Mouse (Mus musculus) midbrain, postnatal 0 days (tissue): ENCODE data around the gene Cdc42se1. TPM values are rescaled to one million over a fixed set of nuclear protein-coding genes. Genes with fewer than 3 reads are reported as not detected.

Experiments
- ATAC-seq: fragments of 200-750 bp; cut with Nextera tagmentation; 2 replicates; pipeline ENCODE4 v1.8.0; 2017; ENCODE audit warnings: moderate number of reproducible peaks, mild to moderate bottlenecking, moderate TSS enrichment, moderate library complexity; ENCODE audit not compliant: low FRiP score
- DNase-seq: peaks from one replicate; pipeline ENCODE4 v3.0.0-alpha.2; 2015; ENCODE audit warnings: low spot score
- H3K27ac ChIP-seq: fragments of 300-500 bp; sonication (generic); 2 replicates; pipeline ENCODE4 v1.5.1; 2014; ENCODE audit warnings: low read depth, mild to moderate bottlenecking, low read length, mixed read lengths
- H3K27me3 ChIP-seq: fragments of 300-500 bp; sonication (generic); 2 replicates; pipeline ENCODE4 v1.6.1; 2014; ENCODE audit warnings: low read length, control low read depth, mixed read lengths; ENCODE audit not compliant: insufficient read depth
- H3K36me3 ChIP-seq: fragments of 300-500 bp; sonication (generic); 2 replicates; pipeline ENCODE4 v1.6.1; 2014; ENCODE audit warnings: low read length, control low read depth, mixed read lengths; ENCODE audit not compliant: insufficient read depth
- H3K4me1 ChIP-seq: fragments of 300-500 bp; sonication (generic); 2 replicates; pipeline ENCODE4 v1.6.1; 2014; ENCODE audit warnings: mild to moderate bottlenecking, control low read depth, antibody characterized with exemption, low read length, mixed read lengths; ENCODE audit not compliant: insufficient read depth
- H3K4me2 ChIP-seq: fragments of 300-500 bp; sonication (generic); 2 replicates; pipeline ENCODE4 v1.6.1; 2014; ENCODE audit warnings: low read depth, mild to moderate bottlenecking, low read length, mixed read lengths; ENCODE audit not compliant: poor library complexity, severe bottlenecking
- H3K4me3 ChIP-seq: fragments of 300-500 bp; sonication (generic); 2 replicates; pipeline ENCODE4 v1.5.1; 2014; ENCODE audit warnings: low read depth, mild to moderate bottlenecking, low read length, moderate library complexity
- H3K9ac ChIP-seq: fragments of 300-500 bp; sonication (generic); replicated peaks from 2 replicates; pipeline ENCODE4 v1.6.1; 2014; ENCODE audit warnings: mild to moderate bottlenecking, low read length, moderate library complexity, mixed read lengths; ENCODE audit not compliant: poor library complexity, severe bottlenecking
- H3K9me3 ChIP-seq: fragments of 300-500 bp; sonication (generic); 2 replicates; pipeline ENCODE4 v1.6.1; 2016; ENCODE audit warnings: low read length, control low read depth
- CTCF ChIP-seq: IDR thresholded peaks from 2 replicates; pipeline ENCODE4 v1.5.1; 2016; ENCODE audit warnings: antibody characterized with exemption, mild to moderate bottlenecking
- WGBS: fragments of 180-500 bp; shearing (Covaris S2); extraction: QIAGEN DNeasy Blood & Tissue Kit; methylation state at CpG from one replicate; pipeline ENCODE4 v1.1.7; 2014; 5-methylcytosine and 5-hydroxymethylcytosine counted together
- polyA plus RNA-seq: library from polyadenylated mRNA; unstranded; fragments of >200 nt; fragmentation: Nextera tagmentation; extraction: Ambion mirVana; gene quantifications from 2 replicates; pipeline ENCODE4 v1.2.1, GENCODE M21; 2015
- total RNA-seq: library from RNA; depleted of rRNA; stranded (reverse); fragments of >200 nt; gene quantifications from 2 replicates; pipeline ENCODE4 v1.2.3, GENCODE M21; 2014

Gene Cdc42se1
- total and polyA plus RNA-seq, 2 experiments from 2014 or later, result 40.9 to 54.7 TPM

GRCm38 (mm10) chr3:95217255-95218134 is 11.0 kb upstream of the Cdc42se1 start, which contains the start of gene Gabpb2:
TSS of gene Gabpb2 (minus strand) at chr3:95217916.
- H3K9ac ChIP-seq, result peak within 1 kb of the TSS; percentile 87
- H3K36me3 ChIP-seq, result peaks cover 21% of the 10 kb centered on the region; the same call in 1 of the 2 replicates
- under 1% methylated on average over 52 of the region's 56 CpGs for WGBS
- H3K27me3 ChIP-seq, result no peaks in the 10 kb centered on the region
- peak within 1 kb of the TSS; percentile 67 for H3K4me2 ChIP-seq
- peak within 1 kb of the TSS; percentile 96 for H3K27ac ChIP-seq
- H3K4me3 ChIP-seq, result peak within 1 kb of the TSS; percentile 63
- peak; percentile 91 for ATAC-seq
- TF ChIP-seq CTCF, result peak; percentile 82
- no peaks in the 10 kb centered on the region for H3K4me1 ChIP-seq
- DNase-seq, result peak; percentile 93
- no peaks in the 10 kb centered on the region for H3K9me3 ChIP-seq

- Histone ChIP-seq H3K9me3 (no peaks in the 10 kb centered on the region), H3K27me3 (no peaks in the 10 kb centered on the region), H3K9ac (no peak overlapping the region), H3K36me3 (peaks cover 29% of the 10 kb centered on the region; the same call in 1 of the 2 replicates), H3K4me2 (peak overlapping the region; percentile 67; the same call in 1 of the 2 replicates), H3K4me3 (no peak overlapping the region; the same call in 1 of the 2 replicates), H3K27ac (no peak overlapping the region), H3K4me1 (no peaks in the 10 kb centered on the region)
- TF ChIP-seq CTCF, result peak; percentile 3; the same call in 1 of the 2 replicates
- DNase-seq, result no peak
- no peak for ATAC-seq
- WGBS, result 83% methylated on average over 6 of the region's 6 CpGs
Measured at GRCm38 (mm10) chr3:95218466-95219137, 9.9 kb upstream of the Cdc42se1 start.

GRCm38 (mm10) chr3:95223041-95223440 is 5.5 kb upstream of the Cdc42se1 start:
- no peak overlapping the region for H3K4me3 ChIP-seq
- no peak overlapping the region for H3K9ac ChIP-seq
- WGBS, result 97% methylated on average over 2 of the region's 2 CpGs
- no peaks in the 10 kb centered on the region for H3K9me3 ChIP-seq
- H3K4me1 ChIP-seq, result peaks cover 14% of the 10 kb centered on the region; the same call in 1 of the 2 replicates
- H3K27ac ChIP-seq, result no peak overlapping the region
- peaks cover 23% of the 10 kb centered on the region; the same call in 1 of the 2 replicates for H3K36me3 ChIP-seq
- TF ChIP-seq CTCF, result no peak
- no peaks in the 10 kb centered on the region for H3K27me3 ChIP-seq
- DNase-seq (no peak), ATAC-seq (no peak)
- no peak overlapping the region for H3K4me2 ChIP-seq

GRCm38 (mm10) chr3:95224295-95224694 is 4.2 kb upstream of the Cdc42se1 start:
- no peak for ATAC-seq
- H3K4me1 ChIP-seq, result peaks cover 14% of the 10 kb centered on the region; the same call in 1 of the 2 replicates
- H3K27ac ChIP-seq, result no peak overlapping the region
- H3K36me3 ChIP-seq, result peaks cover 22% of the 10 kb centered on the region; the same call in 1 of the 2 replicates
- no peaks in the 10 kb centered on the region for H3K27me3 ChIP-seq
- TF ChIP-seq CTCF, result no peak
- no peaks in the 10 kb centered on the region for H3K9me3 ChIP-seq
- peak overlapping the region; percentile 9 for H3K4me3 ChIP-seq
- H3K9ac ChIP-seq, result no peak overlapping the region
- 23% methylated on average over 6 of the region's 6 CpGs for WGBS
- peak; percentile 46 for DNase-seq
- peak overlapping the region; percentile 31; the same call in 1 of the 2 replicates for H3K4me2 ChIP-seq

GRCm38 (mm10) chr3:95227214-95227613 is 1.3 kb upstream of the Cdc42se1 start:
- H3K4me3 ChIP-seq, result peak overlapping the region; percentile 86
- no peaks in the 10 kb centered on the region for H3K9me3 ChIP-seq
- WGBS, result 11% methylated on average over 1 of the region's 1 CpGs
- ATAC-seq (no peak), DNase-seq (peak; percentile 55)
- H3K36me3 ChIP-seq, result peaks cover 16% of the 10 kb centered on the region
- H3K9ac ChIP-seq, result peak overlapping the region; percentile 87
- H3K27ac ChIP-seq, result peak overlapping the region; percentile 97
- no peak for TF ChIP-seq CTCF
- H3K27me3 ChIP-seq, result no peaks in the 10 kb centered on the region
- H3K4me2 ChIP-seq, result peak overlapping the region; percentile 74
- H3K4me1 ChIP-seq, result peaks cover 29% of the 10 kb centered on the region
